ENCODE assay signal across 30 mouse cellular contexts in genomic region chr1:186126313-186126862, GRCm38 (mm10). TPM values are rescaled to one million over a fixed set of nuclear protein-coding genes. Genes with fewer than 3 reads are reported as not detected.
"Had no signal": no experiment of that assay in that cellular context is flagged by ENCODE, and none has a peak within 500 bp of the region (broad histone marks: within the 10 kb centered on the region; RNA-seq: fewer than 3 reads in every experiment).

No protein-coding gene starts in this region.

- ATAC-seq: hindbrain, embryonic 16.5 days; hindbrain, postnatal 0 days; inflammation-experienced regulatory T-cells, adult 6 months; intestine, embryonic 15.5 days; intestine, embryonic 16.5 days; intestine, postnatal 0 days had no signal

- DNase-seq: heart, postnatal 10 days; heart, postnatal 14 days; heart, postnatal 36 days; heart, postnatal 4 days; kidney, adult 18-20 months; kidney, postnatal 10 days; kidney, postnatal 25 days; kidney, postnatal 36 days; kidney, postnatal 4 days; layer of hippocampus, adult 9-11 months; layer of hippocampus, postnatal 36 days had no signal

- H3K36me3 ChIP-seq: heart, embryonic 10.5 days; heart, embryonic 12.5 days; heart, embryonic 13.5 days; heart, embryonic 15.5 days; hindbrain, embryonic 10.5 days; hindbrain, embryonic 12.5 days; hindbrain, embryonic 13.5 days; hindbrain, embryonic 15.5 days; intestine, embryonic 15.5 days; kidney, embryonic 15.5 days had no signal

- H3K9me3 ChIP-seq: heart, embryonic 10.5 days; heart, embryonic 12.5 days; heart, embryonic 13.5 days; heart, embryonic 15.5 days; hindbrain, embryonic 10.5 days; hindbrain, embryonic 12.5 days; hindbrain, embryonic 13.5 days; hindbrain, embryonic 15.5 days; intestine, embryonic 15.5 days; kidney, embryonic 15.5 days had no signal

- H3K27me3 ChIP-seq: heart, embryonic 12.5 days; heart, embryonic 13.5 days; heart, embryonic 15.5 days; hindbrain, embryonic 12.5 days; hindbrain, embryonic 13.5 days; hindbrain, embryonic 15.5 days; intestine, embryonic 15.5 days; kidney, embryonic 15.5 days had no signal

- H3K4me1 ChIP-seq: heart, embryonic 10.5 days; heart, embryonic 12.5 days; heart, embryonic 13.5 days; heart, embryonic 15.5 days; hindbrain, embryonic 13.5 days; hindbrain, embryonic 15.5 days; intestine, embryonic 15.5 days; kidney, embryonic 15.5 days had no signal

- H3K4me2 ChIP-seq: heart, embryonic 11.5 days; heart, embryonic 12.5 days; heart, embryonic 13.5 days; heart, embryonic 15.5 days; hindbrain, embryonic 12.5 days; hindbrain, embryonic 13.5 days; hindbrain, embryonic 14.5 days; hindbrain, embryonic 15.5 days; intestine, embryonic 15.5 days; kidney, embryonic 15.5 days had no signal

- H3K9ac ChIP-seq: heart, embryonic 12.5 days; heart, embryonic 13.5 days; heart, embryonic 15.5 days; hindbrain, embryonic 12.5 days; hindbrain, embryonic 13.5 days; hindbrain, embryonic 14.5 days; hindbrain, embryonic 15.5 days; intestine, embryonic 15.5 days; kidney, embryonic 15.5 days had no signal

- H3K4me3 ChIP-seq: heart, embryonic 10.5 days; heart, embryonic 12.5 days; heart, embryonic 13.5 days; heart, embryonic 15.5 days; hindbrain, embryonic 10.5 days; hindbrain, embryonic 12.5 days; hindbrain, embryonic 13.5 days; hindbrain, embryonic 15.5 days; intestine, embryonic 15.5 days; kidney, embryonic 15.5 days; layer of hippocampus, adult 2 months had no signal

- H3K27ac ChIP-seq: heart, embryonic 10.5 days; heart, embryonic 13.5 days; heart, embryonic 15.5 days; hindbrain, embryonic 10.5 days; hindbrain, embryonic 12.5 days; hindbrain, embryonic 13.5 days; hindbrain, embryonic 14.5 days; hindbrain, embryonic 15.5 days; hindbrain, postnatal 0 days; intestine, embryonic 15.5 days; kidney, embryonic 15.5 days; kidney, postnatal 0 days; layer of hippocampus, adult 2 months had no signal

RNA-seq across cellular contexts. Expression of gene Lyplal1, which starts 9.3 kb away (rescaled TPM):
- polyA plus RNA-seq: inflammation-experienced regulatory T-cells, adult 6 months had no signal
